Mouse (Mus musculus): Measurements from ENCODE around the gene Ankrd33b. TPM values are rescaled to one million over a fixed set of nuclear protein-coding genes. Genes with fewer than 3 reads are reported as not detected.

Gene Ankrd33b
- total RNA-seq (2023): 3.4 TPM

DNA sequence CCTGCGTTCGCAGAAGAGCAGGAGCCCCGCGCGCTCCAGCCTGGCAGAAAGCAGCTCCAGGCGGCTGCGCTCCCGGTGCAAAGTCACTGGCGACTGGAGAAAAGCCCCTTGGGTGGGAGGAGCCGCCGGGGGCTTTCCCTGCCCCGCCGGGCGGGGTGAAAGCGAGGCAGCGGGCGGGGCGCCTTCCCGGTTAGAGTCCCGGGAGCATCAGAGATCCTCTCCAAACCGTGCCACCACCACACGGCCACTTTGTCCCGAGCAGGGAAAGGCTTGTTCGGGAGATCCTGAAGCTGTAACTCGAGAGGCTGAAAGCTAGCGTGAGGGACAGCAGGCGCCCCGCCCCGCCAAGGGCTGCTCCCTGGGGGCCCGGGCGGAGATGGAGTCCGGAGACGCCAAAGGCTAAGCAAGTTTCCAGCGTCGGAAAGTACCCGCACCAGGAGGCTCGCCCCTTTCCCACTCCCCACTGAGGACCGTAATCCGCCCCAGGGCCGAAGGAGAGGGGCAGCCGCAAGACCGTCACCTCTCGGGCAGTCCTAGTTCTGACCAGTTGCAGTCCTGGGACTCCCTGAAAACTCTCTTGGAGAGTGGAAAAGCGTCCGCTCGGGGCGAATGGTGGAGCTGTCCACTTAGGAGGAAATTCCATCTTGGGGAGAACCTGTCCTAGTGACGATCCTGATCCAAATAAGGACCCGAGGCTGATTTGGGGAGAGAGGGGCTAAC is at the start of gene Ankrd33b:
Gene Ankrd33b (minus strand): TSS at position 246 of the 720 bp plus-strand sequence.

Other genes starting within 250 kb of the Ankrd33b start
- 39.2 TPM for gene Dap, start 143.4 kb downstream of the Ankrd33b start, total RNA-seq (2023)
- 3.1 TPM for gene Ropn1l, start 86.0 kb upstream of the Ankrd33b start, total RNA-seq (2023)
- 77.4 TPM for gene March6, start 163.3 kb upstream of the Ankrd33b start, total RNA-seq (2023)
- gene Cmbl, start 197.7 kb upstream of the Ankrd33b start, total RNA-seq (2023): not detected
- 250 TPM for gene Cct5, start 234.1 kb upstream of the Ankrd33b start, total RNA-seq (2023)
- 14.7 TPM for gene Fam173b, start 234.1 kb upstream of the Ankrd33b start, total RNA-seq (2023)